Mouse (Mus musculus): Measurements from ENCODE around the gene Bphl.

- TF ChIP-seq POLR2A (IDR thresholded peaks at IDR 0.05; ENCODE audit: insufficient read depth, low read depth, low read length) (no peak), CTCF (IDR thresholded peaks at IDR 0.05; ENCODE audit: insufficient read depth, low read depth, low read length) (no peak)
These were observed 41.3 kb downstream of the Bphl start for GRCm38 (mm10) chr13:34078500-34079280.

Data from olfactory bulb, adult 2 months (tissue).